Mouse (Mus musculus) heart, adult 9 months (tissue): ENCODE results near the gene Gm49395.

Source experiments
- DNase-seq, 2 experiments: peaks; one replicate each; pipeline ENCODE4 v3.0.0; 2022; ENCODE audit warnings: low spot score in 2 of 2

Gm49395 gene

GRCm38 (mm10) chr13:115099381-115099780 is 2.3 kb downstream of the Gm49395 start:
- DNase-seq, result no peak

DNA sequence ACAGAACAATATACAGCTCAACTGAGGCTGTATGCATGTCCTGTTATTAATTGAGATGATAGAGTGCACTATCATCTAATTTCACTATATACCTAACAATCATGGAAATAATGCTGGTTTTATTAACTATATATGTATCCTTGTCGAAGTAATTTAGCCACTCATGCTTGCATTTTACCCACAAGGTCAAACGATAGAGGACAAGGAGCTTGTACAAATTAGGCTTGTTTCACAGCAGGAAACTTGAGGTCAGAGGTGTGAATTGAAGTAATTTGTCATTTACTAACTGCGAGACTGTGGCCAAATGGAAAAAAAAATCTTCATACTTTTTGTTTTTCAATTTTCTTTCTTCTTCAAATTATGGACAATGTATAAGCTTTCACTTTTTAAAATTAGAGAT is 3.5 kb downstream of the Gm49395 start:
- DNase-seq, result no peak

DNA sequence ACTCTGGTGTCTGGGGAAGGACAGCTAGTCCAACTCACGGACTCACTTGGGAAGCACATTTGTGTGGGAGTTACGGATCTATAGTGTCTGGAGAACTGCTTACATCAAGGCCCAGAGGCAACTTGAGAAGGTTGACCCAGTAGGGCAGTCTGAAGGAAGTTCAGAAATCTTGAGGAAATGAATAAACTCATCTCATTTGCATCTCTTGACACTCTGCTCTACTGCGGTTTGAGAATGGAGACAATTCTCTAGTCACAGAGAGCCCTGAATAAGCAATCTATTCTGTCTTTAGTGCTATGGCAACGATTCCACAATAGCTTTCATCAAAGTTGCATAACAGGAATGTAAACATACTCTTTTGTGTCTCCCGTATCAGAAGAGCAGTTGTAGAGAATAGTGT is 4.8 kb downstream of the Gm49395 start:
- DNase-seq, result no peak

DNA sequence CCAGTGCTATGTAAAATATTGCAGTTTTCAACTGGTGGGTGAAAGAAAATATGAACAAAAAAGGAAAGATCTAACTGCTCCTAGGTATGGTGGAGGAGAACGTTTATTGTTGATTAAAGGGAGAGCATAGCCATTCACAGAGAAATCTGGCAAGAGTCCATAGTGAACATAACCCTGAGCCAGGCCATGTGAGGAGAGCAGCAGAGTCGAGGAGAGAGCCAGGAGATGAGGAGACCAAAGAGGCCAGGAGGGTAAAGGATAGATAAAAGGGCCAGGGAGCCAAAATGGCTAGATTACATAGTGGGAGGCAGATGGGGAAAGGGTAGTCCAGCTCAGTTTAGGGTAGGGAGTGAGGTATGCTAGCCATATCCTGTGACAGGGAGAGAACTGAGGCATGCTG is 5.5 kb downstream of the Gm49395 start:
- DNase-seq, result peak in 1 of 2 experiments; percentile 28

GRCm38 (mm10) chr13:115095392-115095791 is 6.3 kb downstream of the Gm49395 start:
- DNase-seq, result no peak

DNA sequence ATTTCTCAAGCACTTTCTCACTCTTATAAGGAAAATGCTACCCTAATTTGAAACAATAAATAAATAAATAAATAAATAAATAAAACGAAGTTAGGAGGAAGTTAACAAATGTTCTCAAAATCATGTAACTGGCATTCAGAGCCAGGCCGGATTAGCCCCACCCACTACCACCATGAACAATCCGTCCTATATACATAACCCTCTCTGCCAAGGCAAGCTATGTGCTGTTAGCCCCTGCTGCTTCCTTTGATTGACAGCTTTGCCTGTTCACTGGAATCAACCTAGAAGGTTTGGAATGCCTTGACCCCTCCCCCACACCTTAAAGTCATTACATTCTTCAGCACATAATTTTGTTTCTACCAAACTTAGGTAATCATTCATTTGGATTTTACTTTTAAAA is 10.2 kb downstream of the Gm49395 start:
- no peak for DNase-seq

DNA sequence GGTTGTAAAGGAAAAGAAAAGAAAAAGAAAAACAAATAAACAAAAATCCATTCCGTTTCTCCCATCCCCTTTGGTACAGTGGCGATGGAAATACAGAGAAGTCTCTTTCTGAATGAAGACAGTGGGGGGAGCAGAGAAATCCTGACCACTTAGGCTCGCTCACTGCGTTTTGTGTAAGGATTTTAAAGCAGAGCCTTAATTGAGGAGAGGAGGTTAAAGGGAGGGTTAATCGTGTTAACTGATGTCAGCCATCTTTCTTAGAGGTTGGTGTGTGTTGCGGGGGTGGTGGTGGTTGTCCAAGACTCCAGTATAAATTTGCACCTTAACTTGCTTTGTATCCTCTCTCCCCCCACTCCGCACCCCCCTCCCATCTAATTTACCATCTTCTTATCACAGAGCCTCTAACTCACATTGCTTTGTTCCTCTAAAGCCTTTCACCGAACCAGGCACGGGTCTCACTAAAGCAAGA is 10.7 kb downstream of the Gm49395 start:
- DNase-seq, result no peak

- DNase-seq, result peak; percentile 98
Measured at GRCm38 (mm10) chr13:115090069-115090976, 11.4 kb downstream of the Gm49395 start, which contains the start of gene Pelo. Gene Pelo (minus strand): TSS chr13:115090186.

DNA sequence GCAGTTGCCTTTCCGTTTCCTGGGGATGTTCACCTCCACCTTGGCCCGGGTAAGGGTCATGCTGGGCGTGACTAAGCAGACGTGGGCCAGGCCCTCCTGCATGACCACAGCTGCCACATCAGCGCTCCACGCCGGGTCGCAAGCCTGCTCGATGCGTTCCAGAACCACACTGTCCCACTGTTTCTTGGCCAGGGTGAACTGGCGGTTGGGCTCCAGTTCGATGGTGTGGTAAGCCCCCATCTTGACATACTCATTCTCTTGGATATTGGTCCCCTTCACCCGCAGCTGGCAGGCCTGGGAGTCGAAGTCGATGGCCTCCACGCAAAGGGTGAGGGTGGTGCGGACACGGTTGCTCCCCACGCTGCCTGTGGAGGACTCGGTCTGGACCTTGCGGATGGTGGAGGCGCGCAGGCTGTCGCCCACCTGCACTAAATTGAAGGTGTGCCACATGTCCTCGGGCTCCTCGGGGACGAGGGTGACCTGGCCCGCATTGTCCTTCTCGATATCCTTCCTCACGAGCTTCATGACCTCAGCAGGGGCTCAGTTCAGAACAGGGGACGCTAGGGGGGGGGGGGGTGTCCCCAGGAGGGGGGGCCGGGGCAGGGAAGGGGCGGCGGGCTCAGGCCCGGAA is 12.2 kb downstream of the Gm49395 start:
- peak; percentile 30 to 39 for DNase-seq

- DNase-seq, result no peak
Measured at GRCm38 (mm10) chr13:115089020-115089394, 12.7 kb downstream of the Gm49395 start.

DNA sequence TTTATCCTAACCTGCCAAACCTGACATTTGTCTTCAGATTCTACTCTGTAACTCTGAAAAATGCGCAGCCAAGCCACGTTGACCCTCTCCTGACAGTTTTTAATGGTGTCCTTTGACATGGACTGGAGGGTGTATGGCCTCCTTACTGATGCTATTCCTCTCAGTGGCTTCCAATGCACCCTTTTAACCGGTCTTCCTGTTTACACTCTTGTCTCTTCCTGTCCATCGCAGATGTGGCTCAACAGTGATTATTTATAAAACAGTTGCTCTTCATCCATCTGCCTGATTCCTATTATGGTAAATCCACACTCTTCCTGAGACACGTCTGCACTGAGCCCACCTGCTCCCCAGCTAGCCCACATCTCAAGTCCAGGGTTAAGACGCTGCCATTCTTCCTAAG is 15.7 kb downstream of the Gm49395 start:
- no peak for DNase-seq

DNA sequence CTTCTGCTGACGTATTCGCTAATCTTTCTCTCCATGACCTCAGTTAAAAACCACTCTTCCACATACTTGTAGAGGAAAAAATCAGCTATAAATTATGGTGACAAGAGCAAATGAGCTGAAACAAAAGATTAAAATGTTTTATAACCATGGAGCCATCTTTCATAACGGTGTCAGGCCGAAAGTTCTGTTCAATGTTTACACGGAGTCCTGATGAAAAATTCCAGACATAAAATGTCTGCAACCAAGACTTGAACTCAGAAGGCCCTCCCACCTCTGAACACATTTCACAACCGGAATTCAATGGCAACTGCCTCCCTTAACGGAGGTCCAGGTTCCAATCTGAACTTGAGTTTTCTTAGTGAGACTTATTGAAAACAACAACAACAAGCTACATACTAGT is 19.4 kb downstream of the Gm49395 start:
- DNase-seq, result no peak

DNA sequence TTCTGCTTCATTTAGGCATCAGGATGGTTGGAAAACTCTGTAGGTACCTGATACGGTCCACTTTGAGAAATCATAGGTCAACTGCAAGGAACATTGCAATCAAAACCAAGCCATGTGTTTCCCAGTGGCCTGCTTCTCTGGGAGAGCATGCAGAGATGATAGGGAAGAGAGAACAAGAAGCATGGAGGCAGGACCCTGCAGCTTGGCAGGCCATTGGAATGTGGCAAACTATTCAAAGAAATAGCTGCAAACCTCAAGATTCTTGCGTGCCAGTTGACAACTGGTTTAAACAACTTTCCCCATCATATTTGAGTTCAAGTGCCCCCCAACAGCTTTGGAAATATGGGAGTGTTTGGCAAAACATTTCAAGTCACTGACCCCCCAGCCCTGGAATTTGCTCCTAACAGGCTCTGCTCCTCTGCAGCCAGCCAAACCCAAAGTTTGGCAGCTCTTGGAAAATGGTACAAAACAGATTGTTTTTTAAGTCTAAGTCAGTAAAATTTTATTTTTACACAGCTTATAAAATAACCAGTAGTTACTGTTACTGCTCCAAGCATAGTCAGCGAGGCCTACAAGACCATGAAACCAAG is 21.6 kb downstream of the Gm49395 start:
- DNase-seq, result no peak

DNA sequence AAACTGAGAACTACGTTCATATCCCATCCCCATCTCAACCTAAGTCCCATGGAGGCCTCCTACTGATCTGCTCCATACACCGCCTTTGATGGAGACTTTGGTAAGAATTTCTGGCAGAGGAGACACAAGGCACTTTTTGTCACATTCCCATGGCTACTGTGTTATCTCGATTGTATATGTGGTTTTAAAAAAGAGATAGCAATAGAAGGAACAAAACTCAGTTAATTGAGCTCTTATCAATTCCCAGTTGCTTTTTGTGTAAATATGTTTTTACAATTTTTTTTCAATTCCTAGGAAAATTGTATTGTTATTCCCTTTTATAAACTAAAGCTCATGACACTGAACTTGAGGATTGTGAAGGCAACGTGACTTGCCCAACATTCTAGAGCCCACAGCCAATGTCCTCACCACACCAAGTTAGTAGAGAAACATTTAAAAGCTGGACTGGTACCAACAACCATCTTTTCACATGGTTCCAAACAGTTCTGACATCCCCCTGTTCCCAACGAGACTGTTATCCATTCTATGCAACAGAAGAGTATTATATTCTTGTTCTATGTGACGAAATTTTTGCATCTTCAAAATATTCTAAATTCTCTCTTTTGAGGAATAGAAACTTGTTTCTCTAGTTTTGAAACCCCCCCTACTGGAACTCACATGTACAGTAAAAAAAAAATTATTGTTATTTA is 22.6 kb downstream of the Gm49395 start:
- DNase-seq, result no peak

- peak; percentile 32 to 51 for DNase-seq
Measured at GRCm38 (mm10) chr13:115077346-115078134, 24.2 kb downstream of the Gm49395 start.

- DNase-seq, result peak in 1 of 2 experiments; percentile 26
Measured at GRCm38 (mm10) chr13:115072386-115072785, 29.3 kb downstream of the Gm49395 start.

- DNase-seq, result peak; percentile 46 to 49
Measured at GRCm38 (mm10) chr13:115071431-115071830, 30.3 kb downstream of the Gm49395 start.

- no peak for DNase-seq
Measured at GRCm38 (mm10) chr13:115067968-115068330, 33.8 kb downstream of the Gm49395 start.

GRCm38 (mm10) chr13:115067324-115067967 is 34.3 kb downstream of the Gm49395 start:
- DNase-seq, result no peak

- no peak for DNase-seq
Measured at GRCm38 (mm10) chr13:115057555-115057954, 44.2 kb downstream of the Gm49395 start.

GRCm38 (mm10) chr13:115054783-115055182 is 46.9 kb downstream of the Gm49395 start:
- DNase-seq, result peak in 1 of 2 experiments; percentile 10
